Mouse (Mus musculus): Measurements from ENCODE around the gene Alg3.

Alg3 gene

DNA sequence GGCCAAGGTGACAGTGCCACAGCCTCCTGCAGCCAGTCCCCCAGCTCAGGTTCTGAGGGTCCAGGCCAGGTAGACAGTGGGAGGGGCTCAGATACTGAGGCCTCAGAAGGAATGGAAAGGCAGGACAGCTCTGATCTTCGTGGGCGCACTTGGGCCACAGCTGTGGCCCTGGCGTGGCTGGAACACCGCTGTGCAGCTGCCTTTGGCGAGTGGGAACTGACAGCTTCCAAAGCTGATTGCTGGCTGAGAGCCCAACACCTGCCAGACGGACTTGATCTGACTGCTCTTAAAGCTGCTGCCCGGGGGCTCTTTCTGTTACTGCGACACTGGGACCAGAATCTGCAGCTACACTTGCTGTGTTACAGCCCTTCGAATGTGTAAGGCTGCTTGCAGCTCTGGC lies 6.8 kb downstream of the Alg3 start:
- no peak for DNase-seq (ENCODE audit: low read depth, low spot score)

DNA sequence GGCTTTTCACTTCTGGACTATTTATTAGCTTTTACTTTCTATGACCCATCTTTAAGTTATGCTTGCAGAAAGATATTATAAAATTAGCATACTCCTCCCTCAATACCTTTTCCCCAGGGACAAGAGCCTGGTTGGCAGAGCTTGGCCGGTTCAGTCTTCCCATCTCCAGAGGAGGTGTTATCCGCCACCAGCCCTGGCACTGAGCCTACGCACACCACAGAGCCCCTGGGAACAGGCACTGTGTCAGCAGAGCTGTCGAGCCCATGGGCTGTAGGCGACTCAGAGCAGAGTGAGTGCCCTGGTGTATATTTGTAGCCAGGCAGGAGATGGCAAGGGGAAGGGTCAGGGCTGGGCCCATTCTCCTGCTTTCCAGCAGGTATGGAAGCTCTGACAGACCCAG lies 11.0 kb downstream of the Alg3 start:
- no peak for DNase-seq (ENCODE audit: low read depth, low spot score)

DNA sequence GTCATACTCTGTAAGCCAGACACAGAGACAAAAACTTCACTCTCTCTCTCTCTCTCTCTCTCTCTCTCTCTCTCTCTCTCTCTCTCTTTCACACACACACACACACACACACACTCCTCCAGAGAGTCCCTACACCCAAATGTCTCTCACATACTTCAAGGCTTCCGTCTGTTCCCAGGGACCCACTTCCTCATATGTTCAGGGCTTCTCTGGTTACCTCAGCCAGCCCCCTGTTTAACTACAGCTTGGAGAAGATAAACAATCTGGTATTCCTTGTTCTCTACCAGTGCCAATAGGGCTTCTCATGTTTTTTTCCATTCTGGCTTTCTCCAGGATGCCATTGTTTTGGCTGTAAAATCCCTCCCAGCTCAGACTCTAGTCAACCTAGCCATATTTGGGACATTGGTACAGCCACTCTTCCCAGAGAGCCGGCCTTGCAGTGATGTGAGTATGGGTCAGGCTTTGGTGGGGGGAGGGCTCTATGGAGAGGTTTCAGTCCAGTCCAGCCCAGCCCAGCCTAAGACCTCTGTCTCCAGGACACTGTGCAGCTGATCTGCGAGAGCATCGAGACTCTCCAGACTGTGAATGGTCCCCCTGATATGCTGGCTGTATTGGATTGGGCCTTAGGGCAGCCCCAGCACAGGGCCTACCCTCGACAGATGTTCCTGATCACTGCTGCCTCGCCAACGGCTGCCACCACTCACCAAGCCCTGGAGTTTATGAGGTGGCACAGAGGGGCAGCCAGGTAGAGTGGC lies 14.7 kb downstream of the Alg3 start:
- DNase-seq (ENCODE audit: low read depth, low spot score) = no peak

DNA sequence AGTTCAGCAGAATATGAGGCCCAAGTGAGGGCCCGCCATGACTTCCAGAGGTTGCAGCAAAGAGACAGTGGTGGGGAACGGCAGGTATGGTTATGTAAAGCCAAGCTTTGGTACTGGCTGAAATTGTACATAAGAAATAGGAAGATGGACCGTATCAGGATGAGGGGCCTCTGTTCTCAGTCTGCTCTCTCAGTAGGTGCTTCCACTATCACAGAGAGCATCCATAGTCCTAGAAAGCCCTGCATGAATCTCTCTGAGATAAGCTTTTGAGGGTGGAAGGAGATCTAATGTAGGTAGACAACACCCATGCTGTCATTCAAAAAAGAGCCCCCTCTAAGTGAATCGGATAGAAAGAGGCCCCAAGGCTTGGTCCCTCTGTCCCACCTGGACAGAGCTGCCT lies 15.8 kb downstream of the Alg3 start:
- DNase-seq (ENCODE audit: low read depth, low spot score) = no peak

DNA sequence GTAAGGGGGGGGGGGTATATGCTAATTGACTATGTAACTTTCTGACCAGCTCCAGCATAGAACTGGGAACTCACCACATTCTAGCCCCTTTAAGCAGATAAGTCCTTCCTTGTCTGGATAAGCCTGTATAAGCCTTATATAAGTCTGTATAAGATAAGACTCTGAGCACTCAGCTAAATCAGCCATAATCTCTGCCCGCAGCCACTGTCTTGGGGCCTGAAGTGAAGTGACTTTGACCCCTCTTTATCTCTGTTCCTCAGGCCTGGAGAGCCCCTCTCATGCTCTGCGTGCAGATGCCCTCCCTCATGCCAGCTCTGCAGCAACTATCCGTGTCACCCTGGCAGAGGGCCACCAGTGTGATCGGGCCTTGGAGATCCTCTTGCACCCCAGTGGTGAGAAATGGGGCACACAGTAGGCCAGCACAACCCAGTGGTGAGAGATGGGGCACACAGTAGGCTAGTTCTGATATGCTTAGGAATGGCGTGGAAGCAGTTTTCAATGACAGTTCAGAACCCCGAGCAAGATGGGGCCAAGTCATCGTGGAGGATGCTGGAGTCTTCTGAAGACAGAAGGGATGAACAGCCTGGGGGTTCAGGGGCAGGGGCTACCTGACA lies 16.4 kb downstream of the Alg3 start:
- no peak for DNase-seq (ENCODE audit: low read depth, low spot score)

DNA sequence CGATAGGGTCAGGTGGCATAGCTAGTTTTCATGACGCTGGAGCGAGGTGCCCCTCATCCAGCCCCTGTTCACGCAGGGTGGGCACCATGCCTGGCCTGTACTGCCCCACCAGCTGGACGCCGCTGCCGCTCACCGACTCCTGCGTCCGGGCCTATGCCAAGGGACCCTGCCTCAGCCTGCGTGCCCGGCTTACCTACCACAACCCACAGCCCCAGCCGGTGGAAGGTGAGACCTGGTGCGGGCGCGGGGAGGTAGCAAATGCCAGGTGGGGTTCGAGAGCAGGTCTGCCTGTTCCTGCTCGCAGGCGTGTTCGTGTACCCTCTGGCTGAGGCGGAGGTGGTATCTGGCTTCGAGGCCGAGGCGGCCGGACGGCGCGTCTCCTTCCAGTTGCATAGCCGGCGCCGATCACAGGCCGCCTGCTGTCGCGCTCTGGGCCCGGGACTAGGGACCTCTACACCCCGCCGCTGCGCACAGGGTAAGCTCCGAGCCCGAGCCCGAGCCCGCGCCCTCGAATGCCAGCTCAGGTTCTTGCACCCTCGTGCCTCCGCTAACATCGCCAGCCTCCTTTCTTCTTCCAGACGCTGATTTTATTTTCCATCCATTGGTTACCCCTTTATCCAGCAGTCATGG lies 20.3 kb downstream of the Alg3 start:
- DNase-seq (ENCODE audit: low read depth, low spot score) = no peak

DNA sequence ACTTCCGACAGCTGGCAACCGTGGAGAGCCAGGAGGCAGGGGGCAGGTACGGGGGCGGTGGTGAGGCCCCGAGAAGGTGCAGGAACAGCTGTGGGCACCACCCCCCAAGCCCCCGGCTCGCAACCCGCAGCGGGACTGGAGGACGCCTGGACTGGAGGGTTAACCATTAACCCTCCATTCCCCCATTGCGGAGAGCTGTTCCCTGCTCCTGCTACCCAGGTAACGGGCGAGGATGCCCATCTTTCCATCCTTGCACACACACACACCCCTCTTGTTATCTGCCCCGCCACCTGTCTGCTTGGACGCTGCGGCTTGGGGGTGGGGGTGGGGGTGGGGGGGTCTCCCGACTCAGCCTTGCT lies 20.9 kb downstream of the Alg3 start:
- DNase-seq (ENCODE audit: low read depth, low spot score) = no peak

DNA sequence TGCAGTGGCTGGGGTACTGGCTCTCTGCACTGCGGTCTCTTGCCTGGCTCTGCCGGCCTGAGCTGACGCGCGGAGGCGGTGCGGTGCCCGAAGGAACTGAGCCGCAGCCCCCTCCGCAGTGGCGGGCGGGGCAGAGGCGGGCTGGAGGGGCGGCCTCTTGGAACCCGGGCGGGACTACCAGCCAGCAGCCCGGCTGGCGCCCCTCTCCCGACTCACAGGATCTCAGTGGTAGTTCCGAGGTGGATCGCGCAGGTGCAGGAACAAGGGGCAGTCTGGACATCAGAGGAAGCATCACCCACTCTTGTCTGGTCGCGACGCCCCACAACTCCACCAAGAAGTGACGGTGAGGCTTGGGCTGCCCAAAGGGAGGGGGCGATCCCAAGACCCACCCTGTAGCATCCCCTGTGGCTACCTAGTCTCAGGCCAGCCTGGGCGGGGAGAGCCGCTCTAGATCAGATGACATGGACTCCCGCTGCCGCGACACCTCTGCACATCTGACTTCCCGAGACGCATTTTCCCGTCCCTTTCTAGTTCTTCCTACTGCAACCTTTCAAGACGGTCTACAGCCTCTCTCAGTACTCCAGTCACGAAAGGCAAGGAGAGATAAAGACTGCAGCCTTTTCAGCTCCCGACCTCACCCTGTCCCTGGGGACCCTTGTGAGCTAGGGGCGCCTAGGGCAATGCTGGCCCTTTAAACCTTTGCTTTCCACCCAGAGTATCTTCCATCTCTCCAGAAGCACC lies 21.4 kb downstream of the Alg3 start:
- DNase-seq (ENCODE audit: low read depth, low spot score) = no peak

DNA sequence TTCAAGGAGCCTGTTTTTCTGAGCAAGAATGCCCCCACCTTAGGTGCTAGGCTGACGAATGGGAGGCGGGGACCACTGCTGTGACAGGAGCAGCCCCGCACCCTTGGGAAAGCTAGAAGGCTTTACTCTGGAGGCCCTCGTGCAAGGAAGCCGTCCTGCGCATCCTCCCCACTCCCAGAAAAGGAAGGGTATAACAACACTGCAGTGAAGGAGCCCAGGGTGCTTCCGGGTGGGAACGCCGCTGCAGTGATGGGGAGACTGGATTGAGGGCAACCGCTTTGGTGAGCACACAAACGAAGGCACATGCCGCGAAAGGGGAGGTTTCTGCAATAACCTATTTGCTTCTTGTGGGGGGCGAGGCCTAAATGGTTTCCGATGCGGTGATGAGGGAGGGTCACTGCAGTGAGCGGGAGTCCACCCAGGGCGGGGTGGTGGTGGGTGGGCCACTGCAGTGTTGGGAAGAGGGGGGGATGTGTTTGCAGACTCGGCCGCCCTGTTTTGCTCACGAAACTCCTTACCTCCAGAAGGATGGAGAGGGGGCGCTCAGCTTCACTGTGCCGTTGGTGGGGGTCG lies 22.1 kb downstream of the Alg3 start, which contains the start of gene Vwa5b2:
Gene Vwa5b2, plus strand, starts transcription at position 106 of the 573 bp plus-strand sequence.
- no peak for DNase-seq (ENCODE audit: low read depth, low spot score)

DNA sequence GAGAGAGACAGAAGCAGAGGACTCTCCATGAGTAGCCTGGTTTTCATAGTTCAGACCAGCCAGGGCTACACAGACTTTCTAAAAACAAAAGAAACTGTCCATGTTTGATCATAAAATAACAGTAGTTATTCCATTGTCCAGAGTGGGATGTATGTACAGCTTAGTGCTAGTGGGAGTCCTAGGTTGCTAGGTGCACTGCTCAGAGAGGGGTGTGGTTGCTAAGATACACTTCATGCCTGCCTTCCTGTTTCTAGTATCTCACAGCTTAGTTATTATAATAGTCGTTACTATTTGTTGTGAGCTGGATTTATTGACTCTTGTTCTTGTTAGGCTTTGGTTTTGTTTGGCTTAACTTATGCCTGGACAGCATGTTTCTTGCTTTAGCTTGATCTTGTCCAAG lies 46.5 kb downstream of the Alg3 start:
- DNase-seq (ENCODE audit: low read depth, low spot score) = no peak

DNA sequence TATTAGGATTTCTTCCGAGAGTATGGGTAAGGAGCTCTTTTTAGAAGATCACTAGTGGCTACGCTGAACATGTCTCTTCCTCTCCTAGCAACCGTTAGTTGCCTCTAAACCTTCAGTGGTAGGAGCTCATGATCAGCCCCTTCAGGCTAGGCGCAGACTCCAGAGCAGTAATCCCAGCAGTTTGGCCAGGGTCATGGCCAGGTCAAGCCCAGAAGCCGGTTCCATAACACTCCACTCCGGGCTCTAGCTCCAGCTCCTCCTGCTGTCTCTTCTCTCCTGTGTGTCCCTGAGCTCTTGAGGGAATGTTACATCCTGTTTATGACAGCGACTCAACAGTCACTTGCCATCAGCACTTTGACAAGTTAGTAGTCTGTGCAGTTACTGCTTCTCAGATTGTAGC lies 54.2 kb downstream of the Alg3 start:
- DNase-seq (ENCODE audit: low read depth, low spot score) = no peak
